Mouse (Mus musculus) embryonic fibroblast, embryonic 13.5 days (primary cell): ENCODE measurements around the gene Brpf1.

Source experiments
- CTCF ChIP-seq: IDR thresholded peaks from 2 replicates; pipeline ENCODE4 v1.5.1; 2011; ENCODE audit warnings: mild to moderate bottlenecking, control low read depth, low read length, moderate library complexity, borderline replicate concordance; ENCODE audit not compliant: insufficient read depth
- POLR2A ChIP-seq: IDR thresholded peaks from 2 replicates; pipeline ENCODE4 v1.6.1; 2011; ENCODE audit warnings: low read depth, mild to moderate bottlenecking, control low read depth, low read length, moderate library complexity

GRCm38 (mm10) chr6:113308141-113308540 is 1.2 kb downstream of the Brpf1 start:
- TF ChIP-seq POLR2A: no peak
- no peak for TF ChIP-seq CTCF
